9 mouse cellular contexts compared by ENCODE assay signal in genomic region chr7:112528582-112529360, GRCm38 (mm10).
DNase-seq lines count a peak whose midpoint lies in the region; ATAC-seq and TF ChIP-seq lines count a peak whose summit lies in the region.
"Had no signal": no experiment of that assay in that cellular context is flagged by ENCODE, and none has a peak within 500 bp of the region (broad histone marks: within the 10 kb centered on the region; RNA-seq: fewer than 3 reads in every experiment).

No protein-coding gene starts in this region.

- H3K27me3 ChIP-seq in hindbrain, embryonic 14.5 days (ENCODE audit: control insufficient read depth, insufficient read depth, low read length): no peaks in the 10 kb centered on the region
- no peaks in the 10 kb centered on the region for H3K27me3 ChIP-seq in hindbrain, embryonic 10.5 days (ENCODE audit: insufficient read depth, poor library complexity, severe bottlenecking)
- no peaks in the 10 kb centered on the region for H3K27me3 ChIP-seq in embryonic facial prominence, embryonic 14.5 days (replicated peaks; ENCODE audit: control insufficient read depth, insufficient read depth, low read length)
- no peaks in the 10 kb centered on the region for H3K27me3 ChIP-seq in liver, postnatal 0 days (ENCODE audit: insufficient read depth, low read length)
- H3K27me3 ChIP-seq: Patski had no signal

- no peak overlapping the region for H3K9ac ChIP-seq in hindbrain, embryonic 14.5 days
- no peak overlapping the region for H3K9ac ChIP-seq in embryonic facial prominence, embryonic 14.5 days (ENCODE audit: low read depth, low read length)
- no peak overlapping the region for H3K9ac ChIP-seq in liver, postnatal 0 days (replicated peaks)

- H3K36me3 ChIP-seq in hindbrain, embryonic 14.5 days (replicated peaks; ENCODE audit: control insufficient read depth, insufficient read depth): no peaks in the 10 kb centered on the region
- no peaks in the 10 kb centered on the region for H3K36me3 ChIP-seq in hindbrain, embryonic 10.5 days
- no peaks in the 10 kb centered on the region for H3K36me3 ChIP-seq in embryonic facial prominence, embryonic 14.5 days (ENCODE audit: control insufficient read depth, insufficient read depth, low read length)
- no peaks in the 10 kb centered on the region for H3K36me3 ChIP-seq in liver, postnatal 0 days (replicated peaks; ENCODE audit: insufficient read depth, low read length)
- H3K36me3 ChIP-seq: midbrain, embryonic 10.5 days had no signal

- H3K27ac ChIP-seq in hindbrain, embryonic 14.5 days: 0 out of 2 replicates have a peak overlapping the region, but pooled peaks have one; percentile 16
- H3K27ac ChIP-seq in hindbrain, embryonic 10.5 days: no peak overlapping the region
- peak overlapping the region; percentile 70 for H3K27ac ChIP-seq in embryonic facial prominence, embryonic 14.5 days (replicated peaks; ENCODE audit: low read depth, low read length)
- no peak overlapping the region for H3K27ac ChIP-seq in liver, postnatal 0 days (ENCODE audit: low read depth)

- TF ChIP-seq CTCF in liver, postnatal 0 days (IDR thresholded peaks at IDR 0.05; ENCODE audit: low read depth): no peak

- no peak overlapping the region for H3K4me2 ChIP-seq in hindbrain, embryonic 14.5 days (replicated peaks)
- H3K4me2 ChIP-seq in embryonic facial prominence, embryonic 14.5 days (ENCODE audit: low read depth, low read length): no peak overlapping the region
- H3K4me2 ChIP-seq in liver, postnatal 0 days (ENCODE audit: low read depth, low read length): no peak overlapping the region

- 39% methylated on average over 6 of the region's 6 CpGs for WGBS in hindbrain, embryonic 14.5 days
- 64% methylated on average over 6 of the region's 6 CpGs for WGBS in hindbrain, embryonic 10.5 days
- WGBS in embryonic facial prominence, embryonic 14.5 days: 21% methylated on average over 6 of the region's 6 CpGs
- WGBS in liver, postnatal 0 days (ENCODE audit: insufficient replicate concordance): 54% methylated on average over 6 of the region's 6 CpGs

- peak; percentile 65 for DNase-seq in hindbrain, embryonic 14.5 days (ENCODE audit: low spot score)
- DNase-seq in hindbrain, embryonic 10.5 days (ENCODE audit: low spot score): no peak
- peak; percentile 90 for DNase-seq in embryonic facial prominence, embryonic 14.5 days (ENCODE audit: low spot score)
- peak; percentile 60 for DNase-seq in kidney, adult 9 months
- DNase-seq in mesoderm, embryonic 11.5 days (ENCODE audit: low read depth, low spot score): peak; percentile 34
- no peak for DNase-seq in liver, postnatal 0 days

- no peak for TF ChIP-seq EP300 in liver, postnatal 0 days (IDR thresholded peaks at IDR 0.05; ENCODE audit: low read depth)

- H3K4me1 ChIP-seq in hindbrain, embryonic 14.5 days (replicated peaks; ENCODE audit: control insufficient read depth, insufficient read depth, low read length): no peaks in the 10 kb centered on the region
- H3K4me1 ChIP-seq in hindbrain, embryonic 10.5 days (replicated peaks): peaks cover 9% of the 10 kb centered on the region; the same call in 1 of the 2 replicates
- peaks cover 28% of the 10 kb centered on the region for H3K4me1 ChIP-seq in embryonic facial prominence, embryonic 14.5 days (ENCODE audit: control insufficient read depth, insufficient read depth, low read length)
- no peaks in the 10 kb centered on the region; the same call in none of the 2 replicates for H3K4me1 ChIP-seq in liver, postnatal 0 days (ENCODE audit: insufficient read depth)

- peak; percentile 48; the same call in 1 of the 2 replicates for ATAC-seq in hindbrain, embryonic 14.5 days (ENCODE audit: low FRiP score)
- ATAC-seq in embryonic facial prominence, embryonic 14.5 days (ENCODE audit: low read depth): peak; percentile 76
- ATAC-seq in megakaryocyte-erythroid progenitor cell, adult 5-6 weeks (replicated peaks; ENCODE audit: low FRiP score, low TSS enrichment, poor library complexity, severe bottlenecking): no peak
- ATAC-seq in liver, postnatal 0 days: no peak
- ATAC-seq: Patski had no signal

- H3K9me3 ChIP-seq in hindbrain, embryonic 14.5 days (ENCODE audit: control insufficient read depth, low read length): no peaks in the 10 kb centered on the region
- no peaks in the 10 kb centered on the region for H3K9me3 ChIP-seq in hindbrain, embryonic 10.5 days
- no peaks in the 10 kb centered on the region for H3K9me3 ChIP-seq in embryonic facial prominence, embryonic 14.5 days (ENCODE audit: control insufficient read depth, low read length)
- no peaks in the 10 kb centered on the region for H3K9me3 ChIP-seq in liver, postnatal 0 days (ENCODE audit: low read length)
- H3K9me3 ChIP-seq: midbrain, embryonic 10.5 days had no signal

- H3K4me3 ChIP-seq in hindbrain, embryonic 14.5 days (replicated peaks; ENCODE audit: low read length): no peak overlapping the region
- H3K4me3 ChIP-seq in hindbrain, embryonic 10.5 days: no peak overlapping the region
- H3K4me3 ChIP-seq in embryonic facial prominence, embryonic 14.5 days (ENCODE audit: low read depth, low read length): no peak overlapping the region
- no peak overlapping the region for H3K4me3 ChIP-seq in liver, postnatal 0 days (ENCODE audit: low read depth, low read length)
- H3K4me3 ChIP-seq: midbrain, embryonic 10.5 days had no signal

Comparison
In these comparisons a context has a peak if more than half of its experiments do, and no peak if none do; other contexts are left out.
1. DNase-seq: peak in hindbrain, embryonic 14.5 days (single experiment), embryonic facial prominence, embryonic 14.5 days (single experiment), kidney, adult 9 months (single experiment) and mesoderm, embryonic 11.5 days (single experiment); none in hindbrain, embryonic 10.5 days (single experiment) and liver, postnatal 0 days (single experiment).
2. H3K27ac ChIP-seq: peak in hindbrain, embryonic 14.5 days (single experiment) and embryonic facial prominence, embryonic 14.5 days (single experiment); none in hindbrain, embryonic 10.5 days (single experiment) and liver, postnatal 0 days (single experiment).
3. ATAC-seq: peak in hindbrain, embryonic 14.5 days (single experiment) and embryonic facial prominence, embryonic 14.5 days (single experiment); none in megakaryocyte-erythroid progenitor cell, adult 5-6 weeks (single experiment) and liver, postnatal 0 days (single experiment).